Mouse (Mus musculus) layer of hippocampus, adult 2 months (tissue): Measurements from ENCODE around the gene Ldlr. TPM values are rescaled to one million over a fixed set of nuclear protein-coding genes. Genes with fewer than 3 reads are reported as not detected.
A peak's percentile ranks its signal among the peaks of the same experiment; 100 is the strongest.
"Not testable (repeated sequence)": the region's sequence is repeated elsewhere in the genome, so short reads cannot be mapped to it uniquely, and the experiment has no call there.

ENCODE experiments used
- DNase-seq, 2 experiments: peaks; one replicate each; pipeline ENCODE4 v3.0.0; 2022; ENCODE audit warnings: low spot score in 2 of 2
- H3K27ac ChIP-seq: fragments of 200-600 bp; 2 replicates; pipeline ENCODE4 v1.8.1; 2022
- H3K4me3 ChIP-seq: fragments of 200-600 bp; 2 replicates; pipeline ENCODE4 v1.8.1; 2022; ENCODE audit warnings: mild to moderate bottlenecking
- CTCF ChIP-seq: fragments of 200-600 bp; conservative IDR thresholded peaks from 2 replicates; pipeline ENCODE4 v1.8.1; 2022; ENCODE audit warnings: antibody characterized with exemption, mild to moderate bottlenecking, moderate library complexity
- long read RNA-seq, 2 experiments: library from polyadenylated mRNA; stranded (forward); transcript quantifications; one replicate each; pipeline ENCODE4 v2.0.0; 2021; ENCODE audit warnings: borderline mapping rate in 2 of 2
- total RNA-seq, 2 experiments: library from RNA; stranded (reverse); gene quantifications; 2 replicates each; pipeline ENCODE4 v1.2.3; 2021

The Ldlr gene
- 10 to 100 TPM; 12.0 to 16.2 TPM for total RNA-seq
- long read RNA-seq, experiment 1, full-length matches to known transcripts, result 8 of 8 reads
- long read RNA-seq, experiment 1, partial matches to known transcripts, result 0 of 8 reads
- long read RNA-seq, experiment 1, other reads (novel, unspliced or antisense), result 0 of 8 reads
- long read RNA-seq, experiment 2, full-length matches to known transcripts, result 3 of 5 reads
- long read RNA-seq, experiment 2, partial matches to known transcripts, result 1 of 5 reads
- long read RNA-seq, experiment 2, other reads (novel, unspliced or antisense), result 1 of 5 reads

- Histone ChIP-seq H3K27ac (peak within 1 kb of the TSS; percentile 91), H3K4me3 (peak within 1 kb of the TSS; percentile 95)
- peak; percentile 69 to 75 for DNase-seq
- TF ChIP-seq CTCF, result no peak
Observed at GRCm38 (mm10) chr9:21723377-21724146, at the start of gene Ldlr. Gene Ldlr, plus strand, starts transcription at chr9:21723483.

- H3K27ac ChIP-seq, result peak overlapping the region; percentile 69
- peak in 1 of 2 experiments; percentile 23 for DNase-seq
- TF ChIP-seq CTCF, result no peak
- no peak overlapping the region for H3K4me3 ChIP-seq
Observed at GRCm38 (mm10) chr9:21677706-21678105, 45.6 kb upstream of the Ldlr start.

- DNase-seq, result no peak
- Histone ChIP-seq H3K27ac (no peak overlapping the region), H3K4me3 (no peak overlapping the region)
- TF ChIP-seq CTCF, result no peak
Observed at GRCm38 (mm10) chr9:21680448-21680847, 42.8 kb upstream of the Ldlr start.

GRCm38 (mm10) chr9:21682827-21683226 is 40.5 kb upstream of the Ldlr start:
- TF ChIP-seq CTCF, result peak; percentile 64
- H3K27ac ChIP-seq, result peak overlapping the region; percentile 73
- no peak overlapping the region for H3K4me3 ChIP-seq
- no peak for DNase-seq

GRCm38 (mm10) chr9:21683897-21684296 is 39.4 kb upstream of the Ldlr start:
- TF ChIP-seq CTCF, result no peak
- peak in 1 of 2 experiments; percentile 29 for DNase-seq
- Histone ChIP-seq H3K4me3 (no peak overlapping the region), H3K27ac (peak overlapping the region; percentile 73)

GRCm38 (mm10) chr9:21688554-21688953 is 34.7 kb upstream of the Ldlr start:
- H3K27ac ChIP-seq, result no peak overlapping the region
- no peak overlapping the region for H3K4me3 ChIP-seq
- TF ChIP-seq CTCF, result no peak
- no peak for DNase-seq

GRCm38 (mm10) chr9:21690031-21690430 is 33.3 kb upstream of the Ldlr start:
- H3K4me3 ChIP-seq, result no peak overlapping the region
- no peak for TF ChIP-seq CTCF
- no peak for DNase-seq
- H3K27ac ChIP-seq, result no peak overlapping the region

- no peak for DNase-seq
- peak; percentile 77 for TF ChIP-seq CTCF
- no peak overlapping the region for H3K4me3 ChIP-seq
- no peak overlapping the region for H3K27ac ChIP-seq
Observed at GRCm38 (mm10) chr9:21691862-21692261, 31.4 kb upstream of the Ldlr start.

- Histone ChIP-seq H3K4me3 (no peak overlapping the region), H3K27ac (no peak overlapping the region)
- no peak for DNase-seq
- TF ChIP-seq CTCF, result no peak
Observed at GRCm38 (mm10) chr9:21692491-21692890, 30.8 kb upstream of the Ldlr start.

- Histone ChIP-seq H3K27ac (no peak overlapping the region), H3K4me3 (no peak overlapping the region)
- no peak for TF ChIP-seq CTCF
- DNase-seq, result no peak
Observed at GRCm38 (mm10) chr9:21694071-21694470, 29.2 kb upstream of the Ldlr start.

- H3K4me3 ChIP-seq, result no peak overlapping the region
- no peak overlapping the region for H3K27ac ChIP-seq
- no peak for DNase-seq
- no peak for TF ChIP-seq CTCF
Observed at GRCm38 (mm10) chr9:21695229-21695792, 28.0 kb upstream of the Ldlr start.

- Histone ChIP-seq H3K4me3 (no peak overlapping the region), H3K27ac (no peak overlapping the region)
- no peak for DNase-seq
- no peak for TF ChIP-seq CTCF
Observed at GRCm38 (mm10) chr9:21697121-21697520, 26.2 kb upstream of the Ldlr start.

- peak; percentile 45 for TF ChIP-seq CTCF
- not testable (repeated sequence) for H3K4me3 ChIP-seq, DNase-seq, H3K27ac ChIP-seq
Observed at GRCm38 (mm10) chr9:21699280-21699679, 24.0 kb upstream of the Ldlr start.

GRCm38 (mm10) chr9:21701091-21701490 is 22.2 kb upstream of the Ldlr start:
- DNase-seq, result no peak
- TF ChIP-seq CTCF, result no peak
- Histone ChIP-seq H3K27ac (no peak overlapping the region), H3K4me3 (no peak overlapping the region)
